Mouse (Mus musculus) B cell, adult 62 days (primary cell): ENCODE results near the gene Gm9844. TPM values are rescaled to one million over a fixed set of nuclear protein-coding genes. Genes with fewer than 3 reads are reported as not detected.

Experiments
- total RNA-seq: library from RNA; stranded (reverse); gene quantifications from 4 replicates; pipeline ENCODE4 v1.2.4, GENCODE M21; 2023

The Gm9844 gene
- total RNA-seq, result 2.1 to 3.0 TPM in 2 of 4 replicates, not detected in the others

GRCm38 (mm10) chr7:24861913-24862312, at the start of gene Gm9844:
Gene Gm9844 (plus strand): TSS chr7:24862213.

GRCm38 (mm10) chr7:24869532-24870165, 7.6 kb downstream of the Gm9844 start, which contains the start of the genes Lypd4 and Dmrtc2:
Gene Lypd4 (minus strand): TSS chr7:24869941.
Gene Dmrtc2 (plus strand): TSS chr7:24870057.

DNA sequence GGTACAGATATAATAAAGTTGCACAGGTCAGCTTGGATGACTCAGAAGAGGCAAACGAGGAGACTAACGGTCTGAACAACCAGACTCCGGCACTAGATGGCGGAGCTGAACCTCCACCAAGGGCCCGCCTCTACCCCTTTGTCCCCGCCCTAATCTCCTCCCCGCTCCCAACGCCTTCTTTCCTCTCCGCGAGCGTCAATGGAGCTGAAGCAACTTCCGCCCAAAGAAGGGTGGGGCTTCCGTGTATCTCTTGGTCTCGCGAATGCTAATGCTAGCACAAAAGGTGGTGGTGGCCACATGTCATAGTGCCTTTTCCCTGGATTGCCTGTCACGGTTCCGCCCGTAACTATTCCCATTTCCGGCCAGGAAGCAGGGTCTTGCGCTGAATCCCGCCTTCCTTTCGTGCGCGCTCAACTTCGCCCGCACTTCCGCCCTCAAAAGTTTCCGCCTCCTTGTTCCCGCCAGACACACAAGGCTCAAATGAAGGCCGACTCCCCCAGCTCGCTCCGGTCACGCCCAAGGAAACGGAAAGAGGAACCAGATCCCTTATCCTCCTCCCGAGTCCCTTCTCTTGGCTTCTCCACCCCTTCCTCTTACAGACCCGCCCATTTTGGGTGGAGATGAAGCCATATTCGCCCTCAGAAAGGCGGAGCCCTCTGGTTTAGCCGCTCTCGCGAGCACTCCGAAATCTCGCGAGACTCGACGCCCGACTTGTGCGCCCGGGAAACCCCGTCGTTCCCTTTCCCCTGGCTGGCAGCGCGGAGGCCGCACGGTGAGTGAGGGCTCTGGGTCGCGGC, 22.1 kb downstream of the Gm9844 start, which contains the start of gene Rps19:
Gene Rps19 (plus strand): TSS at position 476 of the 797 bp plus-strand sequence.

DNA sequence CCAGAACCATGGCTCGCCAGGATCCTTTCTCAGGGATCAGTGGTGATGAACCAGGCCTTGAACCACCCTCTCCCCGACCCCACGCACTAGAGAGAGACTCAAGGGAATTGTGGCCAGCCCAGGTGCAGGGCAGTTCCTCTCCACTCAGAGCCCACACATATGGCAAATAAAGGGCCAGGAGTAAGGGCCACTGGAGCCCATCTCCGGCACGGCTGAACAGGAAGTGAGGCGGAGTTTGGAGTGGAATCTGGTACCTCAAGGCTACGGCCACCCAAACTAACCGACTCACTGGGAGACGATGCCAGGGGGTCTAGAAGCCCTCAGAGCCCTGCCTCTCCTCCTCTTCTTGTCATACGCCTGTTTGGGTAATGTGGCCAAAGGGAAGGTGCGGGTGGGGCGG, 35.2 kb downstream of the Gm9844 start, which contains the start of gene Cd79a:
Gene Cd79a (plus strand): TSS at position 158 of the 400 bp plus-strand sequence.

DNA sequence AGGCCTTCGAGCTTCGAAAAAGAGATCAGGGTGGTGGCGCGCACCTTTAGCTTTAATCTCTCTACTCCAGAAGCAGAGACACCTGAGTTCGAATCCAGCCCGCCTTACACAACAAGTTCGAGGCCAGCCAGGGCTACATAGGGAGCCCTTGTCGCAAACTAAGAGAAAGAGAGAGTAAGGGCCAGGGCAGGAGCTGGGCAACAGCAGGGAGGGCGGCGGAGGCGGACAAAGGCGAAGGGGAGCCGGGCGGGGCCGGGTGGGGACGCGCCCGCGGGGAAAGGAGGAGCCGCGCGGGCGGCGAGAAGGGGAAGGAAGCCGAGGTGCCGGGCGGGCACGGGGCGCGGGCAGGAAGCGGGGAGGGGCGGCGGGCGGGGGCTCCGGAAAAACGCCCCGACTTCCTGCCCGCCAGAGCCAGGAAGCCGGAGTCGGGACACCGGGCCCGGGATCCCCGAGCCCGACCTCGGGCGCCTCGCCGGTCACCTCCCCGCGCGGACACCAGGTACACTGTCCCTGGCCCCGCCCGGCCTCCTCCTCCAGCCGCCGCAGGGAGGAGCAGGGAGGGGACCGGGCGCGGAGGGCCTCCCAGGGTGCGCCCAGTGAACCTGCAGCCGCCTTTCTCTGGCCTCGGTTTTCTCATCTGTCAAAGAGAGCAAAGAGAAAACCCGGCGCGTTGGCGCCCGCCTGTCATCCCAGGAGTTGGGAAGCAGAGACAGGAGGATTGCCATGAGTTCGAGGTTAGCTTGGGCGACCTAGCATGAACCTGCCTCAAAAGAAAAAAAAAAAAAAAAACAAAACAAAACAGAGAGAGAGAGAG, 40.8 kb downstream of the Gm9844 start, which contains the start of gene Arhgef1:
Gene Arhgef1 (plus strand): TSS at position 283 of the 814 bp plus-strand sequence.

Other genes with a start within 250 kb of the Gm9844 start
- 0.36 to 0.70 TPM (median 0.58 TPM) in 3 of 4 replicates, not detected in the other for gene Lypd3, start 225.7 kb upstream of the Gm9844 start, total RNA-seq
- gene Tex101, start 185.5 kb upstream of the Gm9844 start, total RNA-seq, result not detected in 4 replicates
- not detected in 4 replicates for gene BC049730, start 153.0 kb upstream of the Gm9844 start, total RNA-seq
- not detected in 4 replicates for gene Gm4763, start 135.3 kb upstream of the Gm9844 start, total RNA-seq
- 0.19 to 0.55 TPM (median 0.33 TPM) in 3 of 4 replicates, not detected in the other for gene Cd177, start 101.9 kb upstream of the Gm9844 start, total RNA-seq
- not detected in 4 replicates for gene Ceacam10, start 85.0 kb upstream of the Gm9844 start, total RNA-seq
- not detected in 4 replicates for gene Lypd4, start 7.7 kb downstream of the Gm9844 start, total RNA-seq
- not detected in 4 replicates for gene Dmrtc2, start 7.8 kb downstream of the Gm9844 start, total RNA-seq
- gene Rps19, start 22.2 kb downstream of the Gm9844 start, total RNA-seq, result 2,598 to 2,748 TPM (median 2,653 TPM) in 4 replicates
- gene Cd79a, start 35.2 kb downstream of the Gm9844 start, total RNA-seq, result 1,659 to 1,744 TPM (median 1,696 TPM) in 4 replicates
- 1,204 to 1,300 TPM (median 1,213 TPM) in 4 replicates for gene Arhgef1, start 40.7 kb downstream of the Gm9844 start, total RNA-seq
- not detected in 4 replicates for gene Gm4881, start 82.3 kb downstream of the Gm9844 start, total RNA-seq
- gene Rabac1, start 110.5 kb downstream of the Gm9844 start, total RNA-seq, result 169 to 194 TPM (median 186 TPM) in 4 replicates
- gene Atp1a3, start 143.7 kb downstream of the Gm9844 start, total RNA-seq, result 0.39 to 0.54 TPM (median 0.50 TPM) in 3 of 4 replicates, not detected in the other
- gene Grik5, start 210.1 kb downstream of the Gm9844 start, total RNA-seq, result 1.8 to 4.9 TPM (median 3.5 TPM) in 4 replicates
- gene Zfp574, start 210.4 kb downstream of the Gm9844 start, total RNA-seq, result 11.8 to 16.2 TPM (median 13.1 TPM) in 4 replicates